Mouse (Mus musculus): ENCODE measurements at regions not wholly inside any gene's neighbourhood (a gene's known extent, or its start where the extent isn't known, plus 50 kb on each side); places are given as distances from the start of the nearest gene placed in this dataset.

DNA sequence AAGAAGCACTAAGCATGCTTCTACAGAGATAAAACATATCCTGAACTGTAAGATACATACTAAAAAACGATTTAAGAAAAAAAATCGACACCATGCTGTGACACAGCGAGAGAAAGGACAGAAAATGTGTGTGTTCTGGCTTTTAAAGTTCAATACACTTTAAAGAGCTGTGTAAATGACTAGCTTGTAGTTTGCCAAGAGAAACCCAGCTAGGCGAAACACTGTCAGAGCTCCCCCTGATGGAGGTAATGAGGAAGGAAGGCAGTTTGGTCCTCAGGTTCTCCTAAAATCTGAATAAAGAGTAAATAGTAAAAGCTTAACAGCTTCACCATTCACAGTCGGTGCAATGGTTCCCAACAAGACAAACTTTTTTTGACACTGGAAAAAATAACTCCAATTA lies 67.1 kb upstream of the Gabrg2 start:
- DNase-seq: peak; percentile 29

DNA sequence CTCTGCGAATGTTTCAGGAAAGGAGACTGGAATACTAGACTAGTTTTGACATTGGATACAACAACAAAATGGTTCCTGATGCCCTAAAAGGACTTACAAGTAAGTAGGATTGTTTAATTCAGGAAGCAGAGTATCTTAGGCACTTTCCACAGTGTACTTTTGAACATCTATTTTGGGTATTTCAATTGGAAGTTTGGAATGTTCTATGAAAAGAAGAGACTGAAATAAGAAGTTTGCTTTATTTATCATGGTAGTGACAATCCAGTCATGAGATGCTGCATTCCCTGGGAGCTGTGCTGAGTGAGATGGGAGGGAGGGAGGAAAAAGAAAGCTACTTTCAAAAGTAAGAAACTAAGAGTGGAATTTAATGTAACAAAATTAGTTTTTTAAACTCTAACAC lies 50.9 kb upstream of the Gabrg2 start:
- no peak for DNase-seq

Measured in right cerebral cortex, postnatal 14 days (tissue).